Mouse (Mus musculus): ENCODE data around the gene Gvin1.
"Not testable (repeated sequence)": the region's sequence is repeated elsewhere in the genome, so short reads cannot be mapped to it uniquely, and the experiment has no call there.

Gvin1 gene

GRCm38 (mm10) chr7:106215177-106215576 lies at the start of gene Gvin1:
TSS of gene Gvin1 (minus strand) at chr7:106215326.
- DNase-seq (ENCODE audit: low spot score) = not testable (repeated sequence)

DNA sequence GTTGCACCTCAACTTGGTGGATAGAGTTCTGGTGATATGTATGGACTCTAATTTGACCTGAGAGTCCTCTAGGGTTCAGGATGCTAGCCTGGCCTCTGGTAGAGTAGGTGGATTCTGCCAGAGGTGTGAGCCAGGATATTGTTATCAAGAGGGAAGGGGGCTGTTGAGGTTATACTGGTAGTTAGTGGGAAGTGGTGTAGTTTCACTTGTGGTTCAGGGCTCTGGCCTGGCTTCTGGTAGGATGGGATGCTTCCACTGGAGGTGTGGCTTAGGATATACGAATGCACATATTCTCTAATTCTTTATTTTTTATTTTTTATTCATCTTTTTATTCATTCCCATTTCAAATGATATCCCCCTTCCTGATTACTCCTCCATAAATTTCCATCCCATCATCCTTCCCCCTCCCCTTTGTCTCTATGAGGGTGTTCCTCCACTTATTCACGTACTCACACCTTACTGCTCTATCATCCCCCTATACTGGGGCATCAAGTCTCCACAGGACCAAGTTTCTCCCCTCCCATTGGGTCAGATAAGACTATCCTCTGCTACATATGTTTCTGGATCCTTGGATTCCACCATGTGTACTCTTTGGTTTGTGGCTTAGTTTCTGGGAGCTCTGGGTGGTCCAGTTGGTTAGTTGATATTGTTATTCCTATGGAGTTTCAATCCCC lies 36.9 kb upstream of the Gvin1 start:
- no peak for DNase-seq (ENCODE audit: low spot score)

- no peak for DNase-seq (ENCODE audit: low spot score)
Observed at GRCm38 (mm10) chr7:106248922-106249321, 33.8 kb upstream of the Gvin1 start.

- no peak for DNase-seq (ENCODE audit: low spot score)
Observed at GRCm38 (mm10) chr7:106248245-106248644, 33.1 kb upstream of the Gvin1 start.

DNA sequence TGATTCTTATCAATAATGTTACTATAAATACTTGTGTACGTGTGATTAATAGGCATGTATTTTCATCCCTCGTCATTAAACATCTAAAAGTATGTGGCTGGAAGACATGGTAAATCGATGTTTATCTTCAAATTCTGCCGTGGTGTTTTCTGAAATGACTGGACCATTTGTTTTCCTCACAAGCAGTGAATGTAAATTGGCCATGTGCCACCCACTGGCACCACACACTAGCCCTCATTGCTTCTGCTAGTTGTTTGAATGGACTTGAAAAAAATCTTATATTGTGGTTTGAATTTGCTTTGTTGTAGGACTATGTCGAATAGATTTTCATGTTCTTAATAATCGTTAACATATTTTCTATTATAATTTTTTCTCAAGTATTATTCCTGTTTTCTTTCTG lies 30.5 kb upstream of the Gvin1 start:
- DNase-seq (ENCODE audit: low spot score) = no peak

DNA sequence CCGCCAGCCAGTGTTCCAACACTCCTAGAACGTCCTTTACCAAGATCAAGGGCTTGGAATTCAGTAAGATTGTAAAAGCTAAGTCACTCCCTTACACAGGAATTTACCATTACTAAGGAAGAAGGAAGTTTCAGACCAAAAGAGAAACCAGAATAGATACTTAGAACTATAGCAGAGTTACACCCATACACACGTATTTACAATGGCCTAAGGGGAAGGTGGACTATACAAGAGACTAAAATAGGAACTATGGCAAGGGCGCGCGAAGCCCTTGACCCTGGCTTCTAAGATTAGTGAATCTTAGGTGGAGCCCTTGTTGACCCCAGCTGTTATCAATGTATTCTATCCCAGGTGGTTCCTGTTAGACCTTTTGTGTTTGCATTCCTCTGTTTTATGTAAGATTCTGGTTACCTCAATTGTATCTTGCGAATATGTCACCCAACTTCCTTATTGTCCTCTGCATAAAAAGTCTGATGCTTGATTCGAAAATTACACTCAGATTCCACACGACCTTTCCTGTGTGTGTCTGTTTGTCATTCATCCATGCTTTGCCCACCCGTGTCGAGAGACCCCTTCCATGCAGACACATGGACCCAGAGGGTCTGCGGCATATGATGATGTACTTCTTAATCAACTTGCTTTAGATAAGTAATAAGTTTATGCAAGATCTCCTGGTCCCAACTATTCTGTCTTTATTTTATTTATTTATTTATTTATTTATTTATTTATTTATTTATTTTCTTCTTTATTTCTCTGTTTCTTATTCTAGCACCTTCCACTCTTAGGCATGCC lies 25.6 kb upstream of the Gvin1 start:
- DNase-seq (ENCODE audit: low spot score) = not testable (repeated sequence)

- no peak for DNase-seq (ENCODE audit: low spot score)
Observed at GRCm38 (mm10) chr7:106237192-106237465, 22.0 kb upstream of the Gvin1 start.

GRCm38 (mm10) chr7:106236327-106237191 lies 21.4 kb upstream of the Gvin1 start:
- DNase-seq (ENCODE audit: low spot score) = no peak

GRCm38 (mm10) chr7:106235596-106235995 lies 20.5 kb upstream of the Gvin1 start:
- no peak for DNase-seq (ENCODE audit: low spot score)

- not testable (repeated sequence) for DNase-seq (ENCODE audit: low spot score)
Observed at GRCm38 (mm10) chr7:106215910-106216309, 784 bp upstream of the Gvin1 start.

DNA sequence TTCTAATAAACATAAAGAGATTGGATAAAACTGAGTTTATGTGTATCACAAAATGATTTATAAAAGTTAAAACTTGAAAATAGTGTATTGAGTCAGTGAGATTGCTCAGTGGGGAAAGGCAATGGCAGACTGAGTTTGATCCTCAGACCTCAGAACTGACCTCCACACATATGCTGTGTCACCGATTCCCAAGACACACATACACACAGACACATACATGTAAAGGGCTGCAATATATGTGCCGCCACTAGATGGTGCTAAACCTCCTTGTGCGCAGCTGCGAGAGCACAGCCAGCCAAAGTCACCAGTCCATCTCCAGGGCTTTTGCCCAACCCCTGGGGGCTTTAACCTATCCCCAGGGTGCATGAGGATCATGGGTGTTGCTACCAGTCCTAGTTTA lies 1.4 kb downstream of the Gvin1 start:
- DNase-seq (ENCODE audit: low spot score) = not testable (repeated sequence)

GRCm38 (mm10) chr7:106206630-106207029 lies 8.5 kb downstream of the Gvin1 start:
- not testable (repeated sequence) for DNase-seq (ENCODE audit: low spot score)

GRCm38 (mm10) chr7:106177065-106177464 lies 38.1 kb downstream of the Gvin1 start:
- DNase-seq (ENCODE audit: low spot score) = not testable (repeated sequence)

DNA sequence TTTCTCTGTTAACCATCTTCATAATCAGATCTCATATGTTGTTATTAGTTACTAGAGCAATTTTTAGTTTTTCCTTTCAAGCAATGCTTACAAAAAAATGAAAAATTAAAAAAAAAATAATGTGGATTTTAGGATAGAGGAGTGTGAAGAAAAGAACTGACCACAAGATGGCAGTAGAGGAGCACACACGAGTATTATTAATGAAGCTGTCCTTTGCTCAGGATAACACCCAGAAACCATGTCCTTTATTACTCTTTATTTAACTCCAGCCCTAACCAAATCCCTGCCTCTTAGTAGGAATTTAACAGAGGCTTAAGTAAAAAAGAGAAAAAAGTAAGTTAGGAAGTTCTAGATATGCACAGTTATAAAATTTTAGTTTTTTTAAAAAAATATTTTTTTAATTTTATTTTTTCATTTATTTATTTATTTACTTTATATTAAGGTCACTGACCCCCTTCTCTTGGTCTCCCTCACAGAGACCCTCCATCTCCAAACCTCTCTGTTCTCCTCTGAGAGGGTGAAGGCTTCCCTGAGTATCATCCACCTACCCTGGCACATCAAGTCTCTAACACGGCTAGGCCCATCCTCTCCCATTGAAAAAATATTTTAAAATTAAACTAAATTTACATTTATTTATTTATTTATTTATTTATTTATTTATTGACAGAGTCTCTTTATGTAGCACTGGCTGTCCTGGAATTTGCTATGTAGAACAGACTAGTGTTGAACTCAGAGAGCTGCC lies 69.9 kb downstream of the Gvin1 start:
- DNase-seq (ENCODE audit: low spot score) = not testable (repeated sequence)

DNA sequence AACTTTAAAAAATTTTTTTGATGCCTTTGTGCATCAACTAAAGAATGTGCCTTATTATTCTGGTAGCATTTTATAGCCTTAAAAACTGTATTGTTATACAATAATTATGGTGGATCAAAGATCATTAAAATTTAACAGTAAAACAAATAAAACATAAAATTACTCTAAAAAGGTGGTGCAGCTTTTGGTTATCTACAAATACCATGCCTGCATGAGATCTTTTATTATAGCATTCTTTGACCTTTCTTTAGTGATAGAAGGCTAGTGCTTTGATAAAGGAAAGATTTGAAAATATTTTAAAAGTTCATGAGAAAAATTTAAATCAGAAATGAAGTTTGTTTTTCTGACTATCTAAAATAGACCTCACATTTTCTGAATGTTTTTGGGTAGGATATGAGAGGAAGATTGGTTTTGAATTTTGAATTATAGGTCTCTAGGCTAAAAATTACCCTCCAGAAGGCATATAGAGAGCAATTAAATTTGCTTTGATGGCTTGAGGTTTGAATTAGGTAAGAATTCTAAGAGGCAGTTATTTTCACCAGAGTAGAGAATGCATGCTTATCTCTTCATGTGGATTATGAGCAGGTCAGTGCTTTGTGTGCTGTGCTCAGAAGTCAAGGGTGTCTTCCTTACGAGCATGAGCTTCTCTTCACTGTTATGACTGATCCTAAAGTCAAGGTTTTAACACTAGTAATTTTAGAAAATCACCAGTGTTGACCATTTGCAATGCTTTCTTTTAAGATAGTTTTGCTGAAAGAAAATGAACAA lies 73.8 kb downstream of the Gvin1 start:
- not testable (repeated sequence) for DNase-seq (ENCODE audit: low spot score)

- not testable (repeated sequence) for DNase-seq (ENCODE audit: low spot score)
Observed at GRCm38 (mm10) chr7:106117090-106117948, 97.8 kb downstream of the Gvin1 start.

Data from urinary bladder, postnatal 10 days (tissue).